Mouse (Mus musculus) thymus, postnatal 10 days (tissue): ENCODE measurements around the gene Gm20388.

Experiments
- DNase-seq, 2 experiments: peaks; one replicate each; pipeline ENCODE4 v3.0.0; 2021; ENCODE audit warnings: low spot score in 2 of 2

The Gm20388 gene

GRCm38 (mm10) chr8:123634395-123635131, 3723.9 kb downstream of the Gm20388 start:
- no peak for DNase-seq

DNA sequence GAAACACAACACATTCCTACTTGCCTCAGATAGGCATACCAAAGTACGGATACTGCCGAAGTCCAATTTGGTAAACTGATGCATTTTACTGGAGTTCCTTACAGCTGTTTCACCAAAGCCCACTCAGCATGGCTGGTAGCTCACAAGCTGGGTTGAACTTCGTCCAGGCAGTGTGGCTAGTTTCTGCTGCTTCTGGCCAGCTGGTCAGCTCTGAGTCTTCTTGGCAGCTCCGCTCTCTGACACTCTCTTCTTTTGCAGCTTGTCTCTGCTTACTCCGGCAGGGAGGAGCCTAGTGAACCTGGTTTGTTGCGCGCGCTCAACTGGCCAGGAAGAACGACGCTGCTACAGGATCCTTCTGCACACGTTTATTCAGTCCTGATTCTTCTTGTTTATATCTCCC, 3725.0 kb downstream of the Gm20388 start:
- no peak for DNase-seq

- peak in 1 of 2 experiments; percentile 45 for DNase-seq
Measured at GRCm38 (mm10) chr8:123643330-123644051, 3732.8 kb downstream of the Gm20388 start.

GRCm38 (mm10) chr8:123645229-123645628, 3734.6 kb downstream of the Gm20388 start:
- DNase-seq: no peak

- no peak for DNase-seq
Measured at GRCm38 (mm10) chr8:123648245-123649170, 3737.9 kb downstream of the Gm20388 start.

GRCm38 (mm10) chr8:123649483-123649882, 3738.8 kb downstream of the Gm20388 start:
- DNase-seq: no peak

DNA sequence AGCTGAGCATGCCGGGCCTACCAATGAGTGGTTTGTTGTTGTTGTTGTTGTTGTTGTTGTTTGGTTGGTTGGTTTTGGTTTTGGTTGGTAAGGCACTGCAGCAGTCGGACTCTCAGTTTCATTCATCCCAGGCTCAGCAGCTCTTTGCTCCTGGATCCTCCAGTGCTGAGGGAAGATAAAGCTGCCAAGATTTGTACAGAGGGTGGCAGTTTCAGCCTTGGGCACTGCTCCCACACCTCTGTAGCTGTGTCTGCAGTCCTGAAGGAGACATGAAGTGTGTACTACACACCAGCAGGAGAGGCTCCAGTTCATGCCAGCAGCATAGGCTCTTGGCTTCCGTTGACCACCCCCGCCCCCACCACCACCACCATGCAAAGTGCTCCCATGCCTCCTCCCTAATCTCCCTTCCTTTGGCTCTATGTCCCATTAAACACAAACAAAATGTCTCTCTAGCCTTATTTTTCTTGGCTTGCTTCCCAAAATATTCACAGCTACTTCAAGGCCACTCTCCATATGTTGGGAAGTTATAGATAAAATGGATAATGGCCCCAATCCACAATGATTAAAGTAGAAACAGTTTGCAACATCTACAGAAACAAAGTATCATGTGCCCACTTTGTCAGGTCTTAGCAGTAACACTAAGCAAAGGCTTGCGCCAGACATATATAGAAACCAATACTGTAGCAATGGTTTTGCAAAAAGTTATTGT, 3740.9 kb downstream of the Gm20388 start:
- DNase-seq: no peak

- DNase-seq: no peak
Measured at GRCm38 (mm10) chr8:123652641-123653040, 3742.0 kb downstream of the Gm20388 start.

GRCm38 (mm10) chr8:123653308-123653993, 3742.8 kb downstream of the Gm20388 start, which contains the start of gene Rhou:
TSS of gene Rhou (plus strand) at chr8:123653929.
- peak; percentile 22 to 66 for DNase-seq

DNA sequence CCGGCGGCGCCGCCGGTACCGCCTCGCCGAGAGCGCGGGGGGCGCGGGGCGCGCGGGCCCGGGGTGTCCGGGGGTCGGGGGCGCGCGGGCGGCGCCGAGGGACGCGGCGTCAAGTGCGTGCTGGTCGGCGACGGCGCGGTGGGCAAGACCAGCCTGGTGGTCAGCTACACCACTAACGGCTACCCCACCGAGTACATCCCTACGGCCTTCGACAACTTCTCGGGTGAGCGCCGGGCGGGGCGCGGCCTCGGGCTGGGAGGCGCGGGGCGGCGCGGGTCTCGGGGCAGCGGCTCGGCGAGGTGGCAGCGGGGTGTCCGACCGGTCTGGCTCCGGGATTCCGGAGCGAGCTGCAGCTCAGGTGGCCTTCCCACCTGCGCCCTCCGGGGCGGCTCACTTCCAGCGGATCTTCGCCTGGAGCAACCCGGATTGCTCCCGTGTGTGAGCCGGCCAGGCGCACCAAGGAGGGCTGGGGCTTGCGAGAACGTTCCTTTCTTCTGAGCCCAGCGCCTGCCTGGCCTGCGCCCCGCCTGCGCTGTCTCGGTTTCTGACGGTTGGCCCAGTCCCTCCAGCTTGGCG, 3743.4 kb downstream of the Gm20388 start:
- DNase-seq: no peak

DNA sequence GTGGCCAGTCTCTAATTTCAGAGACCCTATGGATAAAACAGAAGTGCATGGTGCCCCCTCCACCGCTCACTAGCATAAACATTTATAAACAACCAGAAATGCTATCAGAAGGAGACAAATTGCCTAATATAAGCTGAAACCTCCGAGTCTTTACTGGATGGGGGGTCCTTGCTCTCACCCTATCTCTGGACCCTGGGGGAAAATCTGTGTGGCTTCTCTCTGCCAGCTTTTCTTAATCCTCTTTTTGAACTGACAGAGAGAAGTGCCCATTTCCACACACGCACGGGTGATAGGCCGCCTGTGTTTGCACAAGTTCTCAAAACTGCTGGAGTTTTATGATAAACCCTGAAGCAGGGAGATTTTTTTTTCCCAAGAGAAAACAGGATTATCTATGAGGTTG, 3744.1 kb downstream of the Gm20388 start:
- DNase-seq: no peak

DNA sequence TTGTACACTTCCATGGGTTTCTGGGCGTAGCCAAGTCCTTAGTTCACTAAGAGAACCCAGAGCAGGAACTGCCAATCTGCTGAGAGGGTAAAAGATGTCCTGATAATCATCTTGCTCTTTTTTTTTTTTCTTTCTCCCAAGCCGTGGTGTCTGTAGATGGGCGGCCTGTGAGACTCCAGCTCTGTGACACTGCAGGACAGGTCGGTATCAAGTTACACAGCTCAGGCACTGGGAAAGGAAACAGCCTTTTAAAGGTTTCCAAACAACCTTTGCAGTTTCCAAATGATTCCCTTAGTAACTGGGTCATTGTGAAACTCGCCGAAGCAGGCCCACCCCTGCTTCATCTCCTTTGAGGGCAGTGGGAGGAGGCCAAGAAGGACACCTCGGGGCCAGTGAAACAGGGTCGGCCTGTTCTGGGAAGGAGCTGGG, 3744.7 kb downstream of the Gm20388 start:
- no peak for DNase-seq

DNA sequence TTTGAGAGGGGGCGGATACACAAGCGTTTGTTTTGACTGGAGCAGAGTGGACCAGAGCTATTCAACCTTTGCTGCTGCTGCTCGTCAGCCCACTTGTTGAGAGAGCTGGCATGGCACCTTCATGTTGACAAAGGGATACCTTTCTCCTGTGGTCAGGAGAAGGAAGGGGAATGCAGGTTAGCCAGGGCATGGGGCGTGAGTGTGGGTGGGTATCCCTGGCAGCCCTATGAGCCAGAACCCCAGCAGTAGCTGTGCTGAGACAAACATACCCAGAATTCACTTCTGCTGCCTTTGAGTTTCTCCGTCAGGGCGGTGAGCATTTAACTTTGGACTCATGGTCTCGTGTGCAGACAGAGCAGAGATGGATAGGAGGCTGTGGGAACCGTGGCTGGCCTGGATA, 3747.2 kb downstream of the Gm20388 start:
- no peak for DNase-seq

GRCm38 (mm10) chr8:123659469-123660057, 3748.9 kb downstream of the Gm20388 start:
- no peak for DNase-seq

GRCm38 (mm10) chr8:123661515-123661914, 3750.9 kb downstream of the Gm20388 start:
- DNase-seq: no peak

DNA sequence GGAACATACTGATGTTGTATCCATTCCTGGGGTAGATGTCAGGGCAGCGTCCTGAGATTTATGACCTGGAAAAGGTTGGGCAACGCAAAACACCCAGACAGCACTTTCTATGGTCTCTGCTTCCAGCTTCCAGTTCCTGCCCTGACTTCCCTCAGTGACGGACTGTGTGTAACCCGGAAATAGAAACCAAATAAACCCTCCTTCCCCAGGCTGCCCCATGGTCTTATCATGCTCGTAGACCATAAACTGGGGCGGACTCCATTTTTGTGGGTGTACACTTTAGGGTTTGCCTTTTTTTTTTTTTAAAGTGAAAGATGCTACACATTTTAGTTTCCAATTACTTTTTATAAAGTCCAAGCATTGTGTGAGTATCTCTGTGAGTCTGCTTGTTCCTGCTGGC, 3754.9 kb downstream of the Gm20388 start:
- no peak for DNase-seq

GRCm38 (mm10) chr8:123666832-123667231, 3756.2 kb downstream of the Gm20388 start:
- no peak for DNase-seq

- DNase-seq: no peak
Measured at GRCm38 (mm10) chr8:123668681-123669080, 3758.0 kb downstream of the Gm20388 start.

GRCm38 (mm10) chr8:123670766-123671165, 3760.1 kb downstream of the Gm20388 start:
- no peak for DNase-seq

DNA sequence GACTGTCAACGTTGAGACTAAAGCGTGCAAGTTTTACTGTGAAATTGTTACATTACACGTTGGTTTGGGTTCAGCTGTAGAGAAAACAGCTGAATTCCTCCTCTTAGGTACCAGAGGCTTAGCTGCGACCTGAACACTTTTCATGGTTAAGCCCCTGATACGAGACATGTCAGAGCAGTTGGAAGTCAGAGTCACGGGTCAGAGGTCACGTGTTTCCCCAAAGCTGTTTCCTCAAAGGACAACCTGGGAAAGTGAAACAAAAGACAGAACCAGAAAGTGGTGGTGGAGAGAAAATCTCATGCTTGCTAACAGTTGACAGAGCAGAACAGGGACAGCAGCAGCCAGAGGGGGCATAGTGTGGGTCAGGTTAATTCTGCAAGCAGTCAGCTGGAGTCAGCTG, 3760.8 kb downstream of the Gm20388 start:
- DNase-seq: no peak
